Mouse (Mus musculus) MEL (cell line): ENCODE measurements around the gene Rab38. TPM values are rescaled to one million over a fixed set of nuclear protein-coding genes. Genes with fewer than 3 reads are reported as not detected.
A peak's percentile ranks its signal among the peaks of the same experiment; 100 is the strongest.

ENCODE experiments used
- DNase-seq: peaks from one replicate; pipeline ENCODE4 v3.0.0; 2011; ENCODE audit warnings: low read depth, low spot score
- H3K27ac ChIP-seq: 2 replicates; pipeline ENCODE4 v1.5.1; 2012; ENCODE audit warnings: low read depth, mild to moderate bottlenecking, control low read depth, low read length, moderate library complexity; ENCODE audit not compliant: control insufficient read depth
- H3K27me3 ChIP-seq, 2 experiments: fragments of 150-350 bp in 1 of 2; sonication (generic) in 1 of 2; 2 replicates each; pipeline ENCODE4 v1.6.1; 2012; ENCODE audit warnings: low read length in 2 of 2, mild to moderate bottlenecking in 2 of 2, improper control_type of control experiment in 1 of 2, moderate library complexity in 1 of 2; ENCODE audit not compliant: insufficient read depth in 2 of 2, control insufficient read depth in 1 of 2
- H3K36me3 ChIP-seq, 2 experiments: 2 replicates each; pipeline ENCODE4 v1.6.1; 2012 to 2014; ENCODE audit warnings: low read length in 2 of 2, improper control_type of control experiment in 1 of 2, inconsistent platforms in 1 of 2, mild to moderate bottlenecking in 1 of 2; ENCODE audit not compliant: insufficient read depth in 2 of 2, control insufficient read depth in 1 of 2
- H3K4me1 ChIP-seq, 2 experiments: fragments of 150-350 bp in 1 of 2; sonication (generic) in 1 of 2; 2 replicates each; pipeline ENCODE4 v1.6.1; 2012; ENCODE audit warnings: low read length in 2 of 2, improper control_type of control experiment in 1 of 2, mild to moderate bottlenecking in 1 of 2; ENCODE audit not compliant: insufficient read depth in 2 of 2, control insufficient read depth in 1 of 2
- H3K4me3 ChIP-seq, 2 experiments: fragments of 150-350 bp in 1 of 2; sonication (generic) in 1 of 2; 2 replicates each; pipeline ENCODE4 v1.5.1; 2012; ENCODE audit warnings: low read depth in 2 of 2, low read length in 2 of 2, mild to moderate bottlenecking in 2 of 2, moderate library complexity in 2 of 2, control low read depth in 1 of 2, improper control_type of control experiment in 1 of 2; ENCODE audit not compliant: control insufficient read depth in 1 of 2, insufficient read depth in 1 of 2
- H3K79me2 ChIP-seq: 2 replicates; pipeline ENCODE4 v1.6.1; 2012; ENCODE audit warnings: mild to moderate bottlenecking, low read length, moderate library complexity; ENCODE audit not compliant: control insufficient read depth, poor library complexity, insufficient read depth
- H3K9ac ChIP-seq: 2 replicates; pipeline ENCODE4 v1.6.1; 2012; ENCODE audit warnings: low read depth, mild to moderate bottlenecking, control low read depth, low read length, moderate library complexity; ENCODE audit not compliant: control insufficient read depth, poor library complexity, severe bottlenecking
- H3K9me3 ChIP-seq: fragments of 150-350 bp; sonication (generic); replicated peaks from 2 replicates; pipeline ENCODE4 v1.6.1; 2012; ENCODE audit warnings: mild to moderate bottlenecking, low read length, improper control_type of control experiment, moderate library complexity; ENCODE audit not compliant: insufficient read depth
- BHLHE40 ChIP-seq: IDR thresholded peaks from 2 replicates; pipeline ENCODE4 v1.6.1; 2012; ENCODE audit warnings: low read depth, mild to moderate bottlenecking, inconsistent platforms, low read length, improper control_type of control experiment, borderline replicate concordance
- CHD1 ChIP-seq: IDR thresholded peaks from 2 replicates; pipeline ENCODE4 v1.6.1; 2012; ENCODE audit warnings: low read depth, mild to moderate bottlenecking, inconsistent platforms, low read length, improper control_type of control experiment
- CHD2 ChIP-seq: IDR thresholded peaks from 2 replicates; pipeline ENCODE4 v1.6.1; 2011; ENCODE audit warnings: low read length, improper control_type of control experiment
- EP300 ChIP-seq, 2 experiments: IDR thresholded peaks; 2 replicates each; pipeline ENCODE4 v1.6.1; 2011; ENCODE audit warnings: improper control_type of control experiment in 2 of 2, low read length in 2 of 2, low read depth in 1 of 2, mild to moderate bottlenecking in 1 of 2
- ETS1 ChIP-seq: IDR thresholded peaks from 2 replicates; pipeline ENCODE4 v1.6.1; 2012; ENCODE audit warnings: low read depth, mild to moderate bottlenecking, inconsistent platforms, low read length, improper control_type of control experiment, moderate library complexity
- GABPA ChIP-seq: IDR thresholded peaks from 2 replicates; pipeline ENCODE4 v1.6.1; 2012; ENCODE audit warnings: low read depth, mild to moderate bottlenecking, inconsistent platforms, low read length, improper control_type of control experiment, moderate library complexity
- GATA1 ChIP-seq: IDR thresholded peaks from 2 replicates; pipeline ENCODE4 v1.6.1; 2011; ENCODE audit warnings: low read depth, low read length, improper control_type of control experiment
- HCFC1 ChIP-seq: IDR thresholded peaks from 2 replicates; pipeline ENCODE4 v1.6.1; 2012; ENCODE audit warnings: low read depth, mild to moderate bottlenecking, inconsistent platforms, low read length, improper control_type of control experiment, moderate library complexity
- KAT2A ChIP-seq: conservative IDR thresholded peaks from 2 replicates; pipeline ENCODE4 v1.6.1; 2012; ENCODE audit warnings: low read depth, low read length, improper control_type of control experiment, inconsistent platforms
- MAFK ChIP-seq: IDR thresholded peaks from 2 replicates; pipeline ENCODE4 v1.6.1; 2011; ENCODE audit warnings: low read depth, mild to moderate bottlenecking, low read length, improper control_type of control experiment, borderline replicate concordance
- MAX ChIP-seq: IDR thresholded peaks from 2 replicates; pipeline ENCODE4 v1.6.1; 2011; ENCODE audit warnings: low read length, improper control_type of control experiment
- MEF2A ChIP-seq: IDR thresholded peaks from 2 replicates; pipeline ENCODE4 v1.6.1; 2014; ENCODE audit warnings: low read depth, mild to moderate bottlenecking, inconsistent platforms, low read length, improper control_type of control experiment; ENCODE audit not compliant: poor library complexity, insufficient replicate concordance, severe bottlenecking; ENCODE audit errors: extremely low read depth
- MXI1 ChIP-seq: IDR thresholded peaks from 2 replicates; pipeline ENCODE4 v1.6.1; 2011; ENCODE audit warnings: mild to moderate bottlenecking, low read depth, low read length, improper control_type of control experiment
- MYB ChIP-seq: IDR thresholded peaks from 2 replicates; pipeline ENCODE4 v1.6.1; 2011; ENCODE audit warnings: mild to moderate bottlenecking, low read depth, low read length, improper control_type of control experiment
- MYC ChIP-seq: IDR thresholded peaks from 2 replicates; pipeline ENCODE4 v1.6.1; 2011; ENCODE audit warnings: low read depth, mild to moderate bottlenecking, low read length, improper control_type of control experiment, moderate library complexity
- NELFE ChIP-seq: IDR thresholded peaks from 2 replicates; pipeline ENCODE4 v1.6.1; 2011; ENCODE audit warnings: low read depth, low read length, improper control_type of control experiment
- NRF1 ChIP-seq: IDR thresholded peaks from 2 replicates; pipeline ENCODE4 v1.6.1; 2014; ENCODE audit warnings: low read depth, mild to moderate bottlenecking, inconsistent platforms, low read length, improper control_type of control experiment, moderate library complexity; ENCODE audit not compliant: poor library complexity, insufficient read depth, severe bottlenecking
- POLR2A ChIP-seq, 2 experiments: IDR thresholded peaks; 2 replicates each; pipeline ENCODE4 v1.6.1; 2011 to 2012; ENCODE audit warnings: low read length in 2 of 2, mild to moderate bottlenecking in 2 of 2, control low read depth in 1 of 2, improper control_type of control experiment in 1 of 2, low read depth in 1 of 2, moderate library complexity in 1 of 2; ENCODE audit not compliant: control insufficient read depth in 1 of 2, insufficient read depth in 1 of 2, poor library complexity in 1 of 2
- POLR2AphosphoS5 ChIP-seq: IDR thresholded peaks from 2 replicates; pipeline ENCODE4 v1.6.1; 2012; ENCODE audit warnings: low read depth, borderline replicate concordance, mild to moderate bottlenecking, inconsistent platforms, low read length, moderate library complexity, mixed read lengths
- RAD21 ChIP-seq: IDR thresholded peaks from 2 replicates; pipeline ENCODE4 v1.6.1; 2011; ENCODE audit warnings: mild to moderate bottlenecking, low read depth, low read length, improper control_type of control experiment
- RCOR1 ChIP-seq: IDR thresholded peaks from 2 replicates; pipeline ENCODE4 v1.6.1; 2012; ENCODE audit warnings: low read depth, mild to moderate bottlenecking, inconsistent platforms, low read length, improper control_type of control experiment
- SIN3A ChIP-seq: IDR thresholded peaks from 2 replicates; pipeline ENCODE4 v1.6.1; 2012; ENCODE audit warnings: low read length, improper control_type of control experiment, inconsistent platforms
- TAL1 ChIP-seq: IDR thresholded peaks from 2 replicates; pipeline ENCODE4 v1.6.1; 2012; ENCODE audit warnings: mild to moderate bottlenecking, inconsistent platforms, low read length, moderate library complexity, mixed read lengths
- TBP ChIP-seq: IDR thresholded peaks from 2 replicates; pipeline ENCODE4 v1.8.0; 2011; ENCODE audit warnings: low read depth, low read length, improper control_type of control experiment
- TCF12 ChIP-seq: IDR thresholded peaks from 2 replicates; pipeline ENCODE4 v1.6.1; 2014; ENCODE audit warnings: low read depth, mild to moderate bottlenecking, inconsistent platforms, low read length, improper control_type of control experiment, moderate library complexity
- USF1 ChIP-seq: IDR thresholded peaks from 2 replicates; pipeline ENCODE4 v1.6.1; 2014; ENCODE audit warnings: low read depth, mild to moderate bottlenecking, inconsistent platforms, low read length, improper control_type of control experiment, moderate library complexity
- USF2 ChIP-seq, 2 experiments: IDR thresholded peaks; 2 replicates each; pipeline ENCODE4 v1.6.1; 2011 to 2012; ENCODE audit warnings: improper control_type of control experiment in 2 of 2, low read length in 2 of 2, borderline replicate concordance in 1 of 2, inconsistent platforms in 1 of 2, low read depth in 1 of 2, mild to moderate bottlenecking in 1 of 2; ENCODE audit not compliant: insufficient read depth in 1 of 2
- ZKSCAN1 ChIP-seq: IDR thresholded peaks from 2 replicates; pipeline ENCODE4 v1.6.1; 2012; ENCODE audit warnings: low read depth, mild to moderate bottlenecking, inconsistent platforms, low read length, improper control_type of control experiment, moderate library complexity
- ZMIZ1 ChIP-seq: IDR thresholded peaks from 2 replicates; pipeline ENCODE4 v1.6.1; 2012; ENCODE audit warnings: low read depth, mild to moderate bottlenecking, inconsistent platforms, low read length, improper control_type of control experiment, moderate library complexity
- ZNF384 ChIP-seq: IDR thresholded peaks from 2 replicates; pipeline ENCODE4 v1.6.1; 2012; ENCODE audit warnings: low read depth, mild to moderate bottlenecking, inconsistent platforms, low read length, improper control_type of control experiment
- polyA plus RNA-seq, 2 experiments: library from polyadenylated mRNA; stranded (reverse) in 1 of 2; unstranded in 1 of 2; fragments of >175 nt in 1 of 2; fragments of >200 nt in 1 of 2; gene quantifications; 2 replicates each; pipeline versions ENCODE4 v1.2.1 to v1.2.4; 2012; ENCODE audit warnings: low replicate concordance in 2 of 2, low read depth in 1 of 2; ENCODE audit not compliant: insufficient read length in 2 of 2, insufficient read depth in 1 of 2, missing spikeins in 1 of 2
- total RNA-seq: library from RNA; depleted of rRNA; stranded (reverse); fragments of 300-350 nt; gene quantifications from 2 replicates; pipeline ENCODE4 v1.2.3, GENCODE M21; 2012

Rab38 gene
- total and polyA plus RNA-seq, 3 experiments = 11.2 to 19.9 TPM; not detected in 1

DNA sequence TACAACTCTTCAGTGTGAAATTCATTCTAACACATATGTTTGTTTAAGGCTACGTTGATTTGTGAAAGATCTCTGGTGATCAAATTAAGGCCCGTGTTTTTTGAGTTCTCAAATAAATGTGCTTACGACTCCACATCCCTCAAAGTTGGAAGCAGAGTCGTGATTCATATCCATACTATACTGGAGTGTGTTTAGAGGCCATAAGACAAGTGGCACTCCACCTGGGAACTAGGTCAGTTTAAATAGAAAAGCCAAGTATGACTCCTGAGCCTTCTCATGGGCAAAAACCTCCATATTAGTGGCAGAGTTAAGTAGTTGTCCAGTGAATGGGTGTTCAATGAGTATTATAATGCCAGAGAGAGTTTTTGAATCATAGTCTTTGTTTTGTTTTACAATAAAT is 13.4 kb downstream of the Rab38 start:
- no peaks in the 10 kb centered on the region for H3K27me3 ChIP-seq
- DNase-seq = no peak
- H3K4me3 ChIP-seq = peak overlapping the region in 1 of 2 experiments; percentile 44; a peak in 2 of 4 replicates
- TF ChIP-seq ZNF384 = no peak
- no peak for TF ChIP-seq TCF12
- no peak for TF ChIP-seq EP300 (IDR thresholded peaks at IDR 0.05; ENCODE audit: low read depth in 1 of 2, low read length in 2 of 2)
- no peak for TF ChIP-seq KAT2A
- TF ChIP-seq USF2 (IDR thresholded peaks at IDR 0.05; ENCODE audit: borderline replicate concordance in 1 of 2, insufficient read depth in 1 of 2, low read depth in 1 of 2, low read length in 2 of 2) = no peak
- no peak for TF ChIP-seq ZKSCAN1
- TF ChIP-seq MYC = no peak
- TF ChIP-seq NRF1 = no peak
- TF ChIP-seq HCFC1 = no peak
- TF ChIP-seq MYB = no peak
- no peak for TF ChIP-seq CHD2
- TF ChIP-seq CHD1 = no peak
- TF ChIP-seq USF1 = no peak
- no peak for TF ChIP-seq POLR2AphosphoS5
- TF ChIP-seq NELFE = no peak
- TF ChIP-seq TBP = no peak
- H3K4me1 ChIP-seq = peaks cover 10 to 28% of the 10 kb centered on the region in 2 experiments
- H3K9me3 ChIP-seq = no peaks in the 10 kb centered on the region
- no peak overlapping the region for H3K9ac ChIP-seq
- peaks cover 0 to 41% of the 10 kb centered on the region in 2 experiments; a peak in 2 of 4 replicates for H3K36me3 ChIP-seq
- no peaks in the 10 kb centered on the region; the same call in 1 of the 2 replicates for H3K79me2 ChIP-seq
- no peak overlapping the region for H3K27ac ChIP-seq

DNA sequence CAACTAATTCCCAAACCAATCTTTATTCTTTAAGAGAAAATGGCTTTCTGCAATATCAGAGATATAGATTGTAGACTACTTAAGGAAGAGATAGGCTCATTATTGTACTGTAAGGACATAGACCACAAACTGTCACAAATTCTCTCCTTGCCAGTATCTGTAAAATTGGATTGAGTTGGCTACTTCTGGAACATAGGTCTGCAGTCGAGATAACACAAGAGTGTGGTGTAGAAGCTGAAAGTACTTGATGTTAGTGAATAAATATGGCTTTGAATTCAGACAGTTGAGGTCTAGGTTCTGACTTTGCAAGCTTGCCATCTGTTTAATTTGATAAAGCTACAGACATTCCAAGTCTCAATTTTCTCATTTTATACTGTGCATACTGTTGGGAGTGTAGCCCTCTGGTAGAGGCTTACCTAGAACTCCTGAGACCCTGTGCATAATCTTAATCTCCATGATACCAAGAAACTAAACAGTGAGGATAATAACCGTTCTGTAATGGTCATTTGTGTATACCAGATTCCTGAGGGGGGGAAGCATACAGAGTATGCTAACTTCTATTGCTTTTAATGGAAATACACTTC is 15.3 kb downstream of the Rab38 start:
- H3K4me3 ChIP-seq = no peak overlapping the region
- H3K27me3 ChIP-seq = no peaks in the 10 kb centered on the region
- no peaks in the 10 kb centered on the region for H3K9me3 ChIP-seq
- TF ChIP-seq MAX (peak; percentile 40; the same call in 1 of the 2 replicates), ZNF384 (no peak), RCOR1 (peak; percentile 87), MXI1 (peak; percentile 12; the same call in 1 of the 2 replicates), MAFK (0 out of 2 replicates have a peak, but pooled peaks have one; percentile 59), TBP (no peak), POLR2A (IDR thresholded peaks at IDR 0.05; ENCODE audit: control insufficient read depth in 1 of 2, insufficient read depth in 1 of 2, low read depth in 1 of 2, low read length in 2 of 2, poor library complexity in 1 of 2) (no peak), EP300 (IDR thresholded peaks at IDR 0.05; ENCODE audit: low read depth in 1 of 2, low read length in 2 of 2) (peak; percentile 91 to 92), RAD21 (no peak), ETS1 (peak; percentile 79), MYB (peak; percentile 84), ZMIZ1 (no peak), GATA1 (peak; percentile 79), BHLHE40 (0 out of 2 replicates have a peak, but pooled peaks have one; percentile 10), TCF12 (peak; percentile 87), SIN3A (peak; percentile 59), TAL1 (peak; percentile 74), GABPA (no peak), MEF2A (peak; percentile 50; the same call in 1 of the 2 replicates), USF1 (no peak)
- peak; percentile 77 for DNase-seq
- H3K4me1 ChIP-seq = peaks cover 10 to 28% of the 10 kb centered on the region in 2 experiments
- H3K9ac ChIP-seq = no peak overlapping the region
- peaks cover 0 to 41% of the 10 kb centered on the region in 2 experiments; a peak in 2 of 4 replicates for H3K36me3 ChIP-seq
- H3K79me2 ChIP-seq = no peaks in the 10 kb centered on the region; the same call in 1 of the 2 replicates
- H3K27ac ChIP-seq = no peak overlapping the region; the same call in 1 of the 2 replicates
